Mouse (Mus musculus) forebrain, embryonic 12.5 days (tissue): Measurements from ENCODE around the gene 4931414P19Rik. TPM values are rescaled to one million over a fixed set of nuclear protein-coding genes. Genes with fewer than 3 reads are reported as not detected.
"Not testable (repeated sequence)": the region's sequence is repeated elsewhere in the genome, so short reads cannot be mapped to it uniquely, and the experiment has no call there.

Source experiments
- ATAC-seq: fragments of 200-750 bp; cut with Nextera tagmentation; 2 replicates; pipeline ENCODE4 v1.8.0; 2017; ENCODE audit warnings: moderate TSS enrichment; ENCODE audit not compliant: low FRiP score
- H3K27ac ChIP-seq: fragments of 300-500 bp; sonication (generic); 2 replicates; pipeline ENCODE4 v1.5.1; 2016; ENCODE audit warnings: mild to moderate bottlenecking
- H3K27me3 ChIP-seq: fragments of 300-500 bp; sonication (generic); 2 replicates; pipeline ENCODE4 v1.6.1; 2016; ENCODE audit warnings: mild to moderate bottlenecking
- H3K36me3 ChIP-seq: fragments of 300-500 bp; sonication (generic); replicated peaks from 2 replicates; pipeline ENCODE4 v1.6.1; 2016; ENCODE audit warnings: mild to moderate bottlenecking
- H3K4me1 ChIP-seq: fragments of 300-500 bp; sonication (generic); 2 replicates; pipeline ENCODE4 v1.6.1; 2016
- H3K4me2 ChIP-seq: fragments of 300-500 bp; sonication (generic); 2 replicates; pipeline ENCODE4 v1.6.1; 2016; ENCODE audit warnings: mild to moderate bottlenecking, moderate library complexity
- H3K4me3 ChIP-seq: fragments of 300-500 bp; sonication (generic); replicated peaks from 2 replicates; pipeline ENCODE4 v1.5.1; 2016; ENCODE audit warnings: mild to moderate bottlenecking
- H3K9ac ChIP-seq: fragments of 300-500 bp; sonication (generic); 2 replicates; pipeline ENCODE4 v1.6.1; 2016; ENCODE audit warnings: mild to moderate bottlenecking
- H3K9me3 ChIP-seq: fragments of 300-500 bp; sonication (generic); 2 replicates; pipeline ENCODE4 v1.6.1; 2016
- WGBS: fragments of 180-500 bp; shearing (Covaris S2); methylation state at CpG from one replicate; pipeline ENCODE4 v1.1.7; 2016; 5-methylcytosine and 5-hydroxymethylcytosine counted together
- polyA plus RNA-seq: library from polyadenylated mRNA; unstranded; fragments of >200 nt; fragmentation: Nextera tagmentation; extraction: Ambion mirVana; gene quantifications from 2 replicates; pipeline ENCODE4 v1.2.1, GENCODE M21; 2016

The 4931414P19Rik gene
- polyA plus RNA-seq, 1 experiment from 2014 or later: 9.0 TPM

DNA sequence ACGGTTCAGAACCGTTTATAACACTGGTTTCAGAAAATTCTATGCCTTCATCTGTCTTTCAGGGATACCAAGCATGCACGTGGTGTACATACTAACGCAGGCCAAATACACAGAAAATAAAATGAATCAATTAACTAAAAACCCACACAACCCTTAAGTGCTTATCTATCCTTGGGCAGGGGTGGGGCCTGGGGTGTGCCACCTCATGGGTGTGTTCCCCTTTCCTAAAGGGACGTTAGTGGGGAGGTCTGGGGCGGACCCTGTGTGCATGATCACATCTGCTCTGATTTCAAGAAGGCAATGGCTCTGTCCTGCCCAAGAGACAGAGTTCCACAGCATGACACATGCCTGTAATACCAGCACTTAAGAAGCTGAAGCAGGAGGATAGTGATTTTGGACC is 17.5 kb upstream of the 4931414P19Rik start:
- Histone ChIP-seq H3K9ac (no peak overlapping the region), H3K27me3 (no peaks in the 10 kb centered on the region), H3K9me3 (no peaks in the 10 kb centered on the region), H3K4me1 (no peaks in the 10 kb centered on the region), H3K4me2 (no peak overlapping the region), H3K36me3 (no peaks in the 10 kb centered on the region), H3K4me3 (no peak overlapping the region), H3K27ac (no peak overlapping the region)
- no peak for ATAC-seq
- WGBS: 87% methylated on average over 6 of the region's 6 CpGs

DNA sequence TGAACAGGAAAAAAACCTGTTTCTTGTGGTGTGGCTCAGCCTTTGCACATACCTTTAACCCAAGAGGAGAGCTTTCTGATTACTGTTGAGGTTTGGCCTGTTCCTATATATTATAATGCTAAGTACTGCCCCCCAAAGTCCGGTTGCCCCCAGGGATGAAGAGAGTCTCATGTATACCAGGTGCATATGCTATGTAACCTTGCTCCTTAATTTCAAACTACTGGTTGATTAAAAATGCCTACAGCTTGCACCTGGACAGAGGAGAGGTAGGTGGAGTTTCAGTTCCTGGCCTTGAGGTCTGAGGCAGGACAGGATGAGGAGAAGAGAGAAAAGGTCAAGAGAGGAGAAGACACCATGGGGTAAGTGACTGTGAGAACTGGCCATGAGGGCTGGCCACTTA is 15.3 kb upstream of the 4931414P19Rik start, which contains the start of gene Psmb11:
Gene Psmb11, plus strand, starts transcription at position 301 of the 400 bp plus-strand sequence.
- H3K9me3 ChIP-seq: no peaks in the 10 kb centered on the region
- H3K36me3 ChIP-seq: peaks cover 4% of the 10 kb centered on the region
- no peaks in the 10 kb centered on the region for H3K27me3 ChIP-seq
- H3K4me2 ChIP-seq: no peak within 1 kb of the TSS
- ATAC-seq: no peak
- no peak within 1 kb of the TSS for H3K4me3 ChIP-seq
- WGBS: 88% methylated on average over 1 of the region's 1 CpGs
- H3K27ac ChIP-seq: no peak within 1 kb of the TSS
- H3K4me1 ChIP-seq: peaks cover 11% of the 10 kb centered on the region
- H3K9ac ChIP-seq: no peak within 1 kb of the TSS

DNA sequence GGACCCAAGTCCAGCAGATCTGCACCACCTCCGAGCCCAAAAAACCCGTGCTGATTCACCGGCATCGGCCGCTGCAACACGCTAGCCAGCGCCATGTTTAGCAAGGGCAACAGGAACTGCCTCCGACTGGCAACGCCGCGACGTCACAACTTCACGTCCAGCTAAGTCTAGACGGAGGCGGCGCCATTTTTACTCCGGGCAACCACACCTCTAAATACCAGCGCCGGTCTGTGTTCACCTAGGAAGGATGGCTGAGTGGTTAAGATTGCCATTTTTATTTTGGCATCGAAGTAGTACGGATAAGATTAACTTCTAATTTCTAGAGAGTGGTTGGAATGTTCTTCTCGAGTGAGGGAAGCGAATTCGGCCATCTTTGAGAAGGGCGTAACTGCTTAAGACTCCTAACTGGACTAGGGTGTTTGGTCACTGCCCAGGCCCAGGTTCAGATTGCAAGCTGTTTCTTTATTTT is 12.1 kb upstream of the 4931414P19Rik start, which contains the start of gene Psmb5:
Gene Psmb5, minus strand, starts transcription at position 126 of the 469 bp plus-strand sequence.
- WGBS: under 1% methylated on average over 25 of the region's 25 CpGs

DNA sequence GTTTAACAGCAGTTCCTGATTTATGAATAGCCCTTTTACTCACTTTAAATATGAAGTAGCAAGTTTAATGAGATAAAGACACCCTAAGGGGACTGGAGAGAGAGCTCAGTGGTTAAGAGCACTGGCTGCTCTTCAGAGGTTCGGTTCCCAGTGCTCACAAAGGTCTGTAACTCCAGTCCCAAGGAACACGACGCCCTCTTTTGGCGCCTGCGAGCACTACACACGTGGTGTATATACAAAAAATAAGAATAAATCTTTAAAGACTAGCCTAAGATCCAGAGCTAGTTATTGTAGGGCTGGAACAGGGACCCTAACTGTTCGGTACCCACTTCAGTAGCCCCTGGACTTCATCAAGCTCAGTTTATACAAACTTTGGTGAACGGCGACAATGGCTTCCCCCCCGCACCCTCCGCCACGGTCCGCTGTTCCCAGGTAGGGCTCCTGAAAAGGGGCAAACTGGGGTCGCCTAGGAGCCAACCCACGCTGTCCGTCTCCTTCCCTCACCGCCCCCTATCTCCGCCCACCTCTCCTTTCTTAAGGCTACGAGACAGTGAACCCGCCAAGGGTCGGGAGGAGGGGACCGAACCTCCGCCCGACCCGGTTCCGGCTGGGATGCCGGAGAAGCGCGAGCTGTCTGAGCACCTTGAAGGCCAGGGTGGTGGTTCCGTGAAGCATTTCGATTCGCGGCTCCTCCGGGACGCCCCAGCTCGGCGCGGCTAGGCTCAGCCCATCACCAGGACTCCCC is 11.5 kb upstream of the 4931414P19Rik start:
- ATAC-seq: peak; percentile 51; the same call in 1 of the 2 replicates
- H3K9ac ChIP-seq: peak overlapping the region; percentile 90
- H3K36me3 ChIP-seq: peaks cover 35% of the 10 kb centered on the region
- H3K4me3 ChIP-seq: peak overlapping the region; percentile 88
- H3K27me3 ChIP-seq: no peaks in the 10 kb centered on the region
- peaks cover 11% of the 10 kb centered on the region for H3K4me1 ChIP-seq
- H3K9me3 ChIP-seq: no peaks in the 10 kb centered on the region
- peak overlapping the region; percentile 75 for H3K4me2 ChIP-seq
- H3K27ac ChIP-seq: peak overlapping the region; percentile 76
- WGBS: 1% methylated on average over 38 of the region's 38 CpGs

More for the DNA sequence above, 12.1 kb upstream of the 4931414P19Rik start, which contains the start of gene Psmb5:
- ATAC-seq: peak; percentile 92
- Histone ChIP-seq H3K4me1 (peaks cover 11% of the 10 kb centered on the region), H3K9me3 (no peaks in the 10 kb centered on the region), H3K27me3 (no peaks in the 10 kb centered on the region), H3K4me2 (peak within 1 kb of the TSS; percentile 75), H3K9ac (peak within 1 kb of the TSS; percentile 90), H3K27ac (peak within 1 kb of the TSS; percentile 76), H3K4me3 (peak within 1 kb of the TSS; percentile 88), H3K36me3 (peaks cover 30% of the 10 kb centered on the region)

DNA sequence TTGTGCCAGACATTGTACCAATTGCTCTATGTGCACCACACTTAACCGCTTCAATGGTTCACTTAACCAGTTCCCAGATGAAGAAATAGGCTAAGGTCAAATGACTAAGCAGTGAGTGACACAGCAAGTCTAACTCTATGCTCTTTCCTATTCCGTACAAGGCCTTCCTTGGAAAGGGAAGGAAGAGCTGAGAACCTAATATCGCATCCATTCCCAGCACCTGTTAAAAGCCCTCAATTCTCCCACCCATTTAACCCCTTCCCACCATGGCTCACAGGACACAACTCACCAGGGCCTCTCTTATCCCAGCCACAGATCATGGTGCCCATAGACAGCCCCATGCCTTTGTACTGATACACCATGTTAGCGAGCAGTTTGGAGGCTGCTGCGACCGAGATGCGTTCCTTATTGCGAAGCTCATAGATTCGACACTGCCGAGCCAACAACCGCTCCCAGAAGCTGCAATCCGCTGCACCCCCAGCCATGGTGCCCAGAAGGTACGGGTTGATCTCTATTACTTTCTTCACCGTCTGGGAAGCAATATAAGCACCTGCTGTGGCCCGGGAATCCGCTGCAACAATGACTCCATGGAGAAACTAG is 10.5 kb upstream of the 4931414P19Rik start:
- 92% methylated on average over 16 of the region's 16 CpGs for WGBS
- no peaks in the 10 kb centered on the region for H3K27me3 ChIP-seq
- H3K27ac ChIP-seq: no peak overlapping the region
- H3K9me3 ChIP-seq: no peaks in the 10 kb centered on the region
- peak overlapping the region; percentile 75 for H3K4me2 ChIP-seq
- peaks cover 11% of the 10 kb centered on the region for H3K4me1 ChIP-seq
- peaks cover 40% of the 10 kb centered on the region for H3K36me3 ChIP-seq
- no peak overlapping the region for H3K4me3 ChIP-seq
- no peak overlapping the region for H3K9ac ChIP-seq
- ATAC-seq: no peak

DNA sequence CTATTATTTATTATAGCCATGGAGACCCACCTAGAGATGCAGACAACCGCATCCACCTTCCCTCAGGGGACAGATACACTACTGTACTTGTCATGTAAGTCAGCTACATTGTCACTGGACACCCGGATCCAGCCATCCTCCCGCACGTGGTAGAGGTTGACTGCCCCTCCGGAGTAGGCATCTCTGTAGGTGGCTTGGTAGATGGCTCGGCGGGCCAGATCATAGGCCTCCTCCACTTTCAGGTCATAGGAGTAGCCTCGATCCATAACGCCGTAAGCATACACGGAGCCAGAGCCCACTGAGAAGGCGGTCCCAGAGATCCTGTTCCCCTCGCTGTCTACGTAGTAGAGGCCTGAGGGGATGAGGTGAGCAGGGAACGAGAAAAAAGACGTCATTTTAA is 8.3 kb upstream of the 4931414P19Rik start:
- not testable (repeated sequence) for H3K27me3 ChIP-seq, ATAC-seq, H3K27ac ChIP-seq, H3K4me2 ChIP-seq, H3K9ac ChIP-seq, H3K4me3 ChIP-seq, H3K9me3 ChIP-seq
- H3K4me1 ChIP-seq: peaks cover 11% of the 10 kb centered on the region
- WGBS: 93% methylated on average over 16 of the region's 16 CpGs
- peaks cover 40% of the 10 kb centered on the region for H3K36me3 ChIP-seq

DNA sequence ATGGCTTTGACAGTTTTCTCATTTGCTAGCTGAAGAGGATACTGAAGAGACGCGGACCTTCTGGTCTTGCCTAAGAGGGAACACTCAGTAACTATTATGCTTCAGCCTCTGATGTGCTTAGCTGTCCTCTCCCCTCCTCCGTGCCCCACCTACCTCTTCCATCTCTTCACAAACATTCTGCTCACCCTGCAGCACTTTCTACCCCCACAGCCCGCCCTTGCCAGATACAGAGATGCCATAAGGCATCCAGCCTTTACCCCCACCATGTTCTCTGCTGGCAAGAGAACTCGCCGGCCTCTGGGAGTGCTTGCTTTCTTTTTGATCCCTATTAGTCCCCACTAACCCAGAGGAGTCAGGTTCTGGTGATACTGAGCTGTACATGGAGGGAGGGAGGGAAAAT is 4.9 kb upstream of the 4931414P19Rik start:
- H3K36me3 ChIP-seq: peaks cover 31% of the 10 kb centered on the region
- 85% methylated on average over 6 of the region's 6 CpGs for WGBS
- no peak overlapping the region for H3K4me2 ChIP-seq
- peak overlapping the region; percentile 32; the same call in 1 of the 2 replicates for H3K27ac ChIP-seq
- no peak overlapping the region for H3K9ac ChIP-seq
- no peaks in the 10 kb centered on the region for H3K9me3 ChIP-seq
- H3K27me3 ChIP-seq: no peaks in the 10 kb centered on the region
- no peak for ATAC-seq
- H3K4me1 ChIP-seq: peaks cover 6% of the 10 kb centered on the region; the same call in 1 of the 2 replicates
- H3K4me3 ChIP-seq: no peak overlapping the region

DNA sequence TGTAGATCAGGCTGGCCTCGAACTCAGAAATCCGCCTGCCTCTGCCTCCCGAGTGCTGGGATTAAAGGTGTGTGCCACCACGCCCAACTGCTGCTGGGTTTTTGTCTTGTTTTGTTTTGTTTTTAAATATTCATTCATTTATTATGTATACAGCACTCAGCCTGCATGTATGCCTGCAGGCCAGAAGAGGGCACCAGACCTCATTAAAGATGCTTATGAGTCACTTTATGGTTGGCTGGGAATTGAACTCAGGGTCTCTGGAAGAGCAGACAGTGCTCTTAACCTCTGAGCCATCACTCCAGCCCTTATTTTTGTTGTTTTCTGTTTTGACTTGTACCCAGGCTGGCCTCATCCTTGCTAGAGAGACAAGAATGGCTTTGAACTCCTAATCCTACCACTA is 4.2 kb upstream of the 4931414P19Rik start:
- Histone ChIP-seq H3K9me3 (no peaks in the 10 kb centered on the region), H3K27ac (no peak overlapping the region), H3K4me1 (peaks cover 8% of the 10 kb centered on the region), H3K36me3 (peaks cover 24% of the 10 kb centered on the region), H3K27me3 (no peaks in the 10 kb centered on the region), H3K4me2 (no peak overlapping the region), H3K4me3 (no peak overlapping the region), H3K9ac (no peak overlapping the region)
- 71% methylated on average over 4 of the region's 4 CpGs for WGBS
- ATAC-seq: no peak

DNA sequence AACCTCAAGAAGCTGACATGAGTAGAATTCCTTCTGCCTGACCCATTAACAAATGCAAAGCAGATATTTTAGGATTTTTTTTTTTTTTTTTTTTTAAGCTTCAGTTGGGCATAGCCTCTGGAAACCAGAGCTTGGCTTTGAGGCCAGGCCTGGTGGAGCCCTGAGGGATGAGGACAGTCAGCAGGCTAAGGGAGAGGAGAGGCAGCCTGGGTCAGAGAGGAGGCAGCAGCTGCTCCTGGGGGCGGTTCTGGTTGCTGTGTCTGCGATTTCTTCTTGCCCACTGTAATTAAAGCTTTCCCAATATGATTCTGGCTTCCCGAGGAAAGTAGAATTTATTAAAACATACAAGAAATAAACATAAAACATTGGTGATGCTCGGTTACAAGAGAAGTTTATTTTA is 3.5 kb upstream of the 4931414P19Rik start:
- H3K27ac ChIP-seq: no peak overlapping the region
- H3K4me2 ChIP-seq: no peak overlapping the region
- 75% methylated on average over 4 of the region's 4 CpGs for WGBS

DNA sequence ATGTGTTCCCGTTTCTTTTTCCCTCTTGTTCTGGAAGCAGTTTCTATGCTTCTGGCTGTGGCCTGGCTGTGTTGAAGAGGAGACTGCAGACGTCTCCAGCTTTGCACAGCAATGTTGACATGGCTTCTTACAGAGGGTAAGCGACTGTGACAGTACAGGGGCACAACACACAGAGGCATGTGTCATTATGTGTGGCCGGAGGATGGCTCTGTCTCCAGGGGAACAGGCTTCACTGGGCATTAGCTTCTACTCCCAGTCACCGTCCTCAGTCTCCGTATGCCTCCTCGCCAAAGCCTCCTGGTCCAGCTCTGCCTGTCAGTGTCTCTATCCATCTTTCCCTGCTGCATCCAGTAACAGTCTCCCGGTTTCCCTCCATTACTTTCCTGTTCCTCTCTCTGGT is 1.4 kb upstream of the 4931414P19Rik start:
- no peak overlapping the region for H3K4me2 ChIP-seq
- 59% methylated on average over 8 of the region's 8 CpGs for WGBS
- H3K4me3 ChIP-seq: no peak overlapping the region
- H3K9me3 ChIP-seq: no peaks in the 10 kb centered on the region
- no peaks in the 10 kb centered on the region for H3K27me3 ChIP-seq
- H3K36me3 ChIP-seq: peaks cover 5% of the 10 kb centered on the region
- ATAC-seq: no peak
- no peak overlapping the region for H3K9ac ChIP-seq
- H3K27ac ChIP-seq: no peak overlapping the region
- peaks cover 28% of the 10 kb centered on the region for H3K4me1 ChIP-seq

More for the DNA sequence above, 3.5 kb upstream of the 4931414P19Rik start:
- no peak overlapping the region for H3K9ac ChIP-seq
- no peak overlapping the region for H3K4me3 ChIP-seq
- peaks cover 15% of the 10 kb centered on the region for H3K4me1 ChIP-seq
- no peaks in the 10 kb centered on the region for H3K27me3 ChIP-seq
- ATAC-seq: no peak
- no peaks in the 10 kb centered on the region for H3K9me3 ChIP-seq
- peaks cover 17% of the 10 kb centered on the region for H3K36me3 ChIP-seq

DNA sequence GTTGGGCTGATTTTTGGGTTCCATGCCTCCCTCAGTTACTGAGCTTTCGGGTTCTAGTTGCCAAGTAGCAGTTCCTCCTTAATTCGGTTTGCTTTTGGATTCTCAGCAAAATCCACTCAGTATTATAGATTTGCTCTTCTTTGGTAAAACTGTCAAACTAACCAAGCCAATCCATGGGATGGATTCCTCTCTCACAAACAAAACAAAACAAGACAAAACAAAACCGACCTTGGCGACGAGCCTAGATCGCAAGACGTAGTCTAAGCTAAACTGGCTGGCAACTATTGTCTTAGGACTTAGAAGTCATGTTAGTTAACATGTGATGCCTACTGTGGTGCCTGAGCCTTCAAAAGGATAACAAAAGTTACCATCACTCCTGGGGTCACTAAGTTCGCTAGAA is 2.1 kb downstream of the 4931414P19Rik start:
- Histone ChIP-seq H3K36me3 (no peaks in the 10 kb centered on the region), H3K9ac (0 out of 2 replicates have a peak overlapping the region, but pooled peaks have one; percentile 78), H3K9me3 (no peaks in the 10 kb centered on the region), H3K4me2 (peak overlapping the region; percentile 55), H3K27ac (peak overlapping the region; percentile 92), H3K27me3 (no peaks in the 10 kb centered on the region), H3K4me1 (peaks cover 29% of the 10 kb centered on the region), H3K4me3 (peak overlapping the region; percentile 67)
- ATAC-seq: no peak
- WGBS: 86% methylated on average over 8 of the region's 8 CpGs

DNA sequence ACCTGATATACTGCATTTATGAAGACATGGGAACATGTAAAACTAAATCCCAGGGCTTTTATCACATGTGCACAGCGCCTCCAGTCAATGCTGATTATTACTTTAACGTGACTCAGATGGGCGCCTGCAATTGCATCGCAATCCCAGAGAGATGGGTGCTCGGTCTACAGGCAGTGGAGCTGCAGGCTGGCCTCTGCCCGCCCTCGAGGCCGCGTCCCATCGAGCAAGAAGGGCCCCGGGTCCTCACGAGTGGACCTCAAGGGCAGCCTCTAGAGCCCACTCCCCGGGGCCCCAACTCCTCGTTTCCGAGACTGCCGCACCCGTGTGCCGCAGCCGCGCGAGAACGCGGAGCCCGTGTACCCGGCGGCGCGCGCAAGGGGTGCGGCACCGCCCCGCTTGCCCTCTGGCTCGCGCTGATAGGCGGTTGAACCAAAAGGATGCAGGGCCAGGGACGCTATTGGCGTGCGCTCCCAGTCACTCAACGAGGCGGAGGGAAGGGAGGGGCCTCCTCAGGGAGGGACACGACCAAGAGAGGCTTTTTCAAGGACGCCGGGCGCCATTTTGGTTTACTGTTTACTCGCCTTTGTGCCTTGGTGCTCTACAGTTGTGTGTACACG is 2.6 kb downstream of the 4931414P19Rik start:
- WGBS: under 1% methylated on average over 46 of the region's 46 CpGs
- Histone ChIP-seq H3K27ac (peak overlapping the region; percentile 92), H3K4me1 (peaks cover 29% of the 10 kb centered on the region), H3K36me3 (no peaks in the 10 kb centered on the region; the same call in 1 of the 2 replicates), H3K9me3 (no peaks in the 10 kb centered on the region), H3K27me3 (no peaks in the 10 kb centered on the region), H3K4me2 (peak overlapping the region; percentile 55), H3K4me3 (peak overlapping the region; percentile 67), H3K9ac (peak overlapping the region; percentile 78)
- peak; percentile 100 for ATAC-seq
